Mouse (Mus musculus): Measurements from ENCODE around the gene Stk10. TPM values are rescaled to one million over a fixed set of nuclear protein-coding genes. Genes with fewer than 3 reads are reported as not detected.

Gene Stk10
- polyA plus RNA-seq, 1 experiment from 2014 or later = 5.5 TPM

DNA sequence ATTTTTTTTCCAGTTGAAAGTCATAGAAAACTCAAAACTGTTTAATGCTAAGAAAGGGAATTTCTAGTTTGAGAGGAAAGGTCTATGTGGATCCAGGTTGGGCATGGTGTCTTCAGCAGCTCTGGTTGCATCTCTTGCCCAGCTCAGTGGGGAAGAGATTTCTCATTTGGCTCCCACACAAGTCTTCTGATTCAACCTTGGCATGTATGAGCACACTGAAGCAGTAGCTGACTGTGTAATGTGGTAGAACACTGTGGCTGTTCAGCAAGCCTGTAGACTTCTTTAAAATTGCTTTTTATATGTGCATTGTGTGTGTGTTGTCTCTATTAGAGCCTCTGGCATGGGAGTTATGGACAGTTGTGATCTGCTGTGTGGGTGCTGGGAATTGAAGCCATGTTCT, 133.9 kb downstream of the Stk10 start:
- no peaks in the 10 kb centered on the region for H3K27me3 ChIP-seq (ENCODE audit: control insufficient read depth, insufficient read depth, low read length)
- H3K27ac ChIP-seq (ENCODE audit: low read length) = no peak overlapping the region
- no peak overlapping the region for H3K4me3 ChIP-seq (ENCODE audit: low read length)
- H3K4me1 ChIP-seq (ENCODE audit: control insufficient read depth, insufficient read depth, low read length) = peaks cover 22% of the 10 kb centered on the region
- H3K9me3 ChIP-seq (replicated peaks; ENCODE audit: control insufficient read depth, low read length) = no peaks in the 10 kb centered on the region
- H3K9ac ChIP-seq (ENCODE audit: low read length) = no peak overlapping the region
- H3K4me2 ChIP-seq (ENCODE audit: low read depth, low read length) = no peak overlapping the region
- H3K36me3 ChIP-seq (ENCODE audit: control insufficient read depth, insufficient read depth) = no peaks in the 10 kb centered on the region
- ATAC-seq (replicated peaks; ENCODE audit: extremely low read depth, insufficient read depth, low FRiP score) = no peak

- Histone ChIP-seq H3K4me3 (ENCODE audit: low read length) (no peak overlapping the region), H3K27me3 (ENCODE audit: control insufficient read depth, insufficient read depth, low read length) (no peaks in the 10 kb centered on the region), H3K9me3 (replicated peaks; ENCODE audit: control insufficient read depth, low read length) (no peaks in the 10 kb centered on the region), H3K4me1 (ENCODE audit: control insufficient read depth, insufficient read depth, low read length) (peaks cover 22% of the 10 kb centered on the region), H3K4me2 (ENCODE audit: low read depth, low read length) (no peak overlapping the region), H3K9ac (ENCODE audit: low read length) (no peak overlapping the region), H3K27ac (ENCODE audit: low read length) (no peak overlapping the region), H3K36me3 (ENCODE audit: control insufficient read depth, insufficient read depth) (no peaks in the 10 kb centered on the region)
- no peak for ATAC-seq (replicated peaks; ENCODE audit: extremely low read depth, insufficient read depth, low FRiP score)
- WGBS = 78% methylated on average over 4 of the region's 4 CpGs
These were observed 138.4 kb downstream of the Stk10 start for GRCm38 (mm10) chr11:32671480-32671879.

Other genes starting within 250 kb of the Stk10 start
- 15,213 and 16,163 TPM in 2 replicates for gene Hba-a1, start 249.8 kb upstream of the Stk10 start, polyA plus RNA-seq (2015; fragmentation: Nextera tagmentation; extraction: Ambion mirVana)
- 1.5 and 1.7 TPM in 2 replicates for gene Hbq1b, start 246.3 kb upstream of the Stk10 start, polyA plus RNA-seq (2015; fragmentation: Nextera tagmentation; extraction: Ambion mirVana)
- gene Hba-a2, start 236.8 kb upstream of the Stk10 start, polyA plus RNA-seq (2015; fragmentation: Nextera tagmentation; extraction: Ambion mirVana) = 36,578 and 41,568 TPM in 2 replicates
- 1.6 and 2.8 TPM in 2 replicates for gene Hbq1a, start 233.2 kb upstream of the Stk10 start, polyA plus RNA-seq (2015; fragmentation: Nextera tagmentation; extraction: Ambion mirVana)
- 10.0 and 10.9 TPM in 2 replicates for gene Sh3pxd2b, start 185.5 kb upstream of the Stk10 start, polyA plus RNA-seq (2015; fragmentation: Nextera tagmentation; extraction: Ambion mirVana)
- gene Ubtd2, start 77.9 kb upstream of the Stk10 start, polyA plus RNA-seq (2015; fragmentation: Nextera tagmentation; extraction: Ambion mirVana) = 25.5 and 27.1 TPM in 2 replicates
- gene Efcab9, start 1.2 kb upstream of the Stk10 start, polyA plus RNA-seq (2015; fragmentation: Nextera tagmentation; extraction: Ambion mirVana) = 0.40 and 0.56 TPM in 2 replicates
- gene Fbxw11, start 109.4 kb downstream of the Stk10 start, polyA plus RNA-seq (2015; fragmentation: Nextera tagmentation; extraction: Ambion mirVana) = 63.5 and 70.5 TPM in 2 replicates